8 mouse cellular contexts compared by ENCODE assay signal in the genomic region with DNA sequence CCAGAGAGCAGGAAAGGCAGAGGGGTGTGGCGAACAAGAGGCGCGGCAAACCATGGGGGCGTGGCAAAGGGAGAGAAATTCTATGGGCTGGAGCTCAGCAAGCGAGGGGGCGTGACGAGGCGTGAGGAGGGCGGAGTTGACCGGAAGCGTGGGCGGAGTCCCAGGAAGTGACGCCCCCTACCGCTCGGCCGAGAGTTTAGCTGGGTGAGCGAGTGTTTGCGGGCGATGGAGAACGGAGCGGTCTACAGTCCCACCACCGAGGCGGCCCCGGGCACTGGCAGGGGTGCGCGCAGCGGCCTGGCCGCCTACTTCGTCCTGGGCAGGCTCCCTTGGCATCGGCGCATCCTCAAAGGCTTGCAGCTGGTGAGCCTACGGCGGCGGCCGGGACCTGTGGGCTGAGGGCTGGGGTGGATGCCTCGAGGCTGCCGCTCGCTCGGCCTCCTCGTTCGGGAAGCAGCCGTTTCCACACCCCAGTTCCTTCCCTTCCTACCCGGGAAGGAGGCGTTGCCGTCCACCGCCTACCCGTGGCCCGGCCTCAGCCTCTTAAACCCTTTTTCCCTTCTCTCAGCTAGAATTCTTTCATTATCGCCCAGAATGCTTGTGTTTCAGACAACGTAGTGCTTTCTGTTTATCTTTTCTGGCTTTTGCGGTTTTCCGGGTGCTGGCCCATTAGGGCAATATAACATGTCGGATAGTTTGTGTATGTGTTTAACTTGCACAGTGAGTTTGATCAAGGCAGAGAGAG. TPM values are rescaled to one million over a fixed set of nuclear protein-coding genes. Genes with fewer than 3 reads are reported as not detected.
DNase-seq lines count a peak whose midpoint lies in the region; ATAC-seq and TF ChIP-seq lines count a peak whose summit lies in the region.

Gene Cmtm6, plus strand, starts transcription at position 106 of the 745 bp plus-strand sequence.

- H3K9ac ChIP-seq in CH12.LX (ENCODE audit: insufficient read depth, low read depth): peak within 1 kb of the TSS; percentile 87
- H3K9ac ChIP-seq in forebrain, embryonic 11.5 days (ENCODE audit: low read length): peak within 1 kb of the TSS; percentile 83
- peak within 1 kb of the TSS; percentile 98 for H3K9ac ChIP-seq in heart, embryonic 16.5 days (ENCODE audit: low read length)
- peak within 1 kb of the TSS; percentile 94 for H3K9ac ChIP-seq in liver, embryonic 15.5 days
- peak within 1 kb of the TSS; percentile 87 for H3K9ac ChIP-seq in neural tube, embryonic 12.5 days

- TF ChIP-seq RAD21 in CH12.LX (IDR thresholded peaks at IDR 0.05; ENCODE audit: low read depth, low read length): no peak

- no peaks in the 10 kb centered on the region for H3K27me3 ChIP-seq in CH12.LX (replicated peaks)
- H3K27me3 ChIP-seq in forebrain, embryonic 11.5 days (ENCODE audit: control insufficient read depth, insufficient read depth, low read length): no peaks in the 10 kb centered on the region
- no peaks in the 10 kb centered on the region for H3K27me3 ChIP-seq in heart, embryonic 16.5 days (ENCODE audit: control insufficient read depth, insufficient read depth, low read length)
- H3K27me3 ChIP-seq in liver, embryonic 15.5 days: no peaks in the 10 kb centered on the region
- no peaks in the 10 kb centered on the region for H3K27me3 ChIP-seq in neural tube, embryonic 12.5 days (replicated peaks)

- WGBS in forebrain, embryonic 11.5 days: under 1% methylated on average over 52 of the region's 53 CpGs
- under 1% methylated on average over 53 of the region's 53 CpGs for WGBS in heart, embryonic 16.5 days
- under 1% methylated on average over 53 of the region's 53 CpGs for WGBS in liver, embryonic 15.5 days (ENCODE audit: insufficient replicate concordance)
- WGBS in neural tube, embryonic 12.5 days: under 1% methylated on average over 53 of the region's 53 CpGs

- H3K4me1 ChIP-seq in CH12.LX (ENCODE audit: control insufficient read depth in 1 of 2, insufficient read depth in 2 of 2): peaks cover 4 to 34% of the 10 kb centered on the region in 2 experiments
- no peaks in the 10 kb centered on the region for H3K4me1 ChIP-seq in forebrain, embryonic 11.5 days (replicated peaks; ENCODE audit: control insufficient read depth, insufficient read depth, low read length)
- H3K4me1 ChIP-seq in heart, embryonic 16.5 days (ENCODE audit: control insufficient read depth, insufficient read depth, low read length): peaks cover 31% of the 10 kb centered on the region
- peaks cover 59% of the 10 kb centered on the region for H3K4me1 ChIP-seq in liver, embryonic 15.5 days (replicated peaks)
- peaks cover 15% of the 10 kb centered on the region for H3K4me1 ChIP-seq in neural tube, embryonic 12.5 days

- in situ Hi-C loops in CH12.LX (cut with MboI; ENCODE audit: low pct_ligation_motif_present, low pct_unique_long_range_greater_than_20kb, low sequenced_read_pairs): no loop called here

- H3K27ac ChIP-seq in CH12.LX (ENCODE audit: insufficient read depth, low read depth): peak within 1 kb of the TSS; percentile 52
- H3K27ac ChIP-seq in forebrain, embryonic 11.5 days (ENCODE audit: low read depth, low read length): peak within 1 kb of the TSS; percentile 79; the same call in 1 of the 2 replicates
- H3K27ac ChIP-seq in heart, embryonic 16.5 days (ENCODE audit: low read length): peak within 1 kb of the TSS; percentile 97
- H3K27ac ChIP-seq in liver, embryonic 15.5 days (replicated peaks): peak within 1 kb of the TSS; percentile 97
- H3K27ac ChIP-seq in neural tube, embryonic 12.5 days: 0 out of 2 replicates have a peak within 1 kb of the TSS, but pooled peaks have one; percentile 46

- dilution Hi-C loops in CH12.LX (cut with MboI; ENCODE audit: extremely low pct_ligation_motif_present, extremely low pct_unique_long_range_greater_than_20kb, low sequenced_read_pairs): no loop called here

- no peak for TF ChIP-seq EP300 in CH12.LX (IDR thresholded peaks at IDR 0.05; ENCODE audit: low read length)

- peak; percentile 93 for ATAC-seq in forebrain, embryonic 11.5 days (replicated peaks; ENCODE audit: low FRiP score)
- ATAC-seq in heart, embryonic 16.5 days (replicated peaks; ENCODE audit: extremely low read depth, insufficient read depth, low FRiP score): peak; percentile 87
- peak; percentile 89 for ATAC-seq in liver, embryonic 15.5 days (ENCODE audit: insufficient read depth)
- peak; percentile 93 for ATAC-seq in neural tube, embryonic 12.5 days (ENCODE audit: low FRiP score, low read depth)

- peak in 1 of 2 experiments; percentile 56; a peak in 2 of 4 replicates for TF ChIP-seq CTCF in CH12.LX (conservative IDR thresholded peaks at IDR 0.05 in 1 of 2, IDR thresholded peaks at IDR 0.05 in 1 of 2; ENCODE audit: low read depth in 2 of 2, low read length in 2 of 2)

- peak; percentile 95 for DNase-seq in CH12.LX (ENCODE audit: extremely low read depth)
- DNase-seq in c-Kit-positive CD71-positive TER-119-negative erythroid progenitor cells, embryonic 14.5 days (ENCODE audit: low read depth): peak; percentile 95
- DNase-seq in forebrain, embryonic 11.5 days (ENCODE audit: low spot score): peak; percentile 98
- peak; percentile 98 to 99 for DNase-seq in kidney, postnatal 36 days
- peak; percentile 90 for DNase-seq in telencephalon, adult 2 months (ENCODE audit: low read depth, low spot score)

- H3K9me3 ChIP-seq in CH12.LX (replicated peaks; ENCODE audit: low read length): no peaks in the 10 kb centered on the region
- H3K9me3 ChIP-seq in forebrain, embryonic 11.5 days (ENCODE audit: control insufficient read depth, low read length): no peaks in the 10 kb centered on the region
- no peaks in the 10 kb centered on the region for H3K9me3 ChIP-seq in heart, embryonic 16.5 days (replicated peaks; ENCODE audit: control insufficient read depth, low read length)
- no peaks in the 10 kb centered on the region for H3K9me3 ChIP-seq in liver, embryonic 15.5 days (replicated peaks)
- H3K9me3 ChIP-seq in neural tube, embryonic 12.5 days: no peaks in the 10 kb centered on the region

- H3K4me2 ChIP-seq in CH12.LX (ENCODE audit: insufficient read depth, low read depth, poor library complexity, severe bottlenecking): peak within 1 kb of the TSS; percentile 83
- peak within 1 kb of the TSS; percentile 58 for H3K4me2 ChIP-seq in forebrain, embryonic 11.5 days (ENCODE audit: low read depth, low read length, severe bottlenecking)
- H3K4me2 ChIP-seq in heart, embryonic 16.5 days (ENCODE audit: low read depth, low read length): peak within 1 kb of the TSS; percentile 88
- peak within 1 kb of the TSS; percentile 96 for H3K4me2 ChIP-seq in liver, embryonic 15.5 days
- peak within 1 kb of the TSS; percentile 75 for H3K4me2 ChIP-seq in neural tube, embryonic 12.5 days (replicated peaks)

- peak; percentile 88 for TF ChIP-seq POLR2A in CH12.LX (IDR thresholded peaks at IDR 0.05; ENCODE audit: low read depth, low read length)

- H3K4me3 ChIP-seq in CH12.LX (replicated peaks in 1 of 3; ENCODE audit: low read depth in 2 of 3, low read length in 2 of 3, poor library complexity in 1 of 3): peak within 1 kb of the TSS; percentile 87 to 94 (median 92)
- peak within 1 kb of the TSS; percentile 77 for H3K4me3 ChIP-seq in forebrain, embryonic 11.5 days (ENCODE audit: low read depth, low read length)
- peak within 1 kb of the TSS; percentile 97 for H3K4me3 ChIP-seq in heart, embryonic 16.5 days (ENCODE audit: low read length)
- peak within 1 kb of the TSS; percentile 95 for H3K4me3 ChIP-seq in liver, embryonic 15.5 days (replicated peaks)
- H3K4me3 ChIP-seq in neural tube, embryonic 12.5 days: peak within 1 kb of the TSS; percentile 82

- H3K36me3 ChIP-seq in CH12.LX (replicated peaks in 1 of 2; ENCODE audit: control insufficient read depth in 1 of 2, insufficient read depth in 1 of 2, low read length in 1 of 2): peaks cover 0 to 18% of the 10 kb centered on the region in 2 experiments
- H3K36me3 ChIP-seq in forebrain, embryonic 11.5 days (ENCODE audit: control insufficient read depth, insufficient read depth, low read length): no peaks in the 10 kb centered on the region
- no peaks in the 10 kb centered on the region for H3K36me3 ChIP-seq in heart, embryonic 16.5 days (ENCODE audit: control insufficient read depth, insufficient read depth)
- H3K36me3 ChIP-seq in liver, embryonic 15.5 days (replicated peaks): no peaks in the 10 kb centered on the region
- no peaks in the 10 kb centered on the region for H3K36me3 ChIP-seq in neural tube, embryonic 12.5 days

- peaks cover 32% of the 10 kb centered on the region for H3K79me2 ChIP-seq in CH12.LX (replicated peaks; ENCODE audit: control insufficient read depth, extremely low read depth, insufficient read depth, poor library complexity, severe bottlenecking)

TF ChIP-seq in CH12.LX, 34 proteins besides CTCF, POLR2A, EP300 and RAD21 (continues in another document):
- peak; percentile 78 for TF ChIP-seq MXI1 (IDR thresholded peaks at IDR 0.05; ENCODE audit: low read depth, low read length)
- TF ChIP-seq NELFE (IDR thresholded peaks at IDR 0.05; ENCODE audit: low read depth, low read length): peak; percentile 87
- peak; percentile 69 for TF ChIP-seq BHLHE40 (IDR thresholded peaks at IDR 0.05; ENCODE audit: low read depth, low read length)
- TF ChIP-seq ZNF384 (IDR thresholded peaks at IDR 0.05; ENCODE audit: low read depth, low read length): no peak
- TF ChIP-seq ZMIZ1 (IDR thresholded peaks at IDR 0.05; ENCODE audit: low read depth, low read length): peak; percentile 72; the same call in 1 of the 2 replicates
- TF ChIP-seq POLR2AphosphoS2 (IDR thresholded peaks at IDR 0.05; ENCODE audit: low read depth, low read length): peak; percentile 66; the same call in 1 of the 2 replicates
- TF ChIP-seq ELF1 (IDR thresholded peaks at IDR 0.05; ENCODE audit: low read depth, low read length): peak; percentile 89
- TF ChIP-seq MAZ (IDR thresholded peaks at IDR 0.05; ENCODE audit: low read depth, low read length): peak; percentile 57; the same call in 1 of the 2 replicates
- TF ChIP-seq KAT2A (IDR thresholded peaks at IDR 0.05; ENCODE audit: insufficient replicate concordance, low read length): peak; percentile 56; the same call in 1 of the 2 replicates
- peak; percentile 73 for TF ChIP-seq TCF12 (IDR thresholded peaks at IDR 0.05; ENCODE audit: low read depth, low read length)
- TF ChIP-seq TBP (conservative IDR thresholded peaks at IDR 0.05; ENCODE audit: low read depth, low read length): 0 out of 2 replicates have a peak, but pooled peaks have one; percentile 38
- TF ChIP-seq PAX5 (IDR thresholded peaks at IDR 0.05; ENCODE audit: low read length): no peak
- TF ChIP-seq MAX (IDR thresholded peaks at IDR 0.05; ENCODE audit: low read length): 0 out of 2 replicates have a peak, but pooled peaks have one; percentile 32

RNA-seq across cellular contexts. Expression of gene Cmtm6, which starts in this region (rescaled TPM):
- total RNA-seq in CH12.LX (2012; rRNA removed) (30.1 and 31.9 TPM in 2 replicates), CH12.LX (2014; rRNA removed) (39.2 and 39.5 TPM in 2 replicates)
- 38.0 and 38.5 TPM in 2 replicates for polyA plus RNA-seq in CH12.LX (2012; ENCODE audit: insufficient read length, low read depth)
- polyA plus RNA-seq in forebrain, embryonic 11.5 days (2014; fragmentation: Nextera tagmentation; extraction: Ambion mirVana): 26.9 and 27.2 TPM in 2 replicates
- 51.0 and 51.6 TPM in 2 replicates for polyA plus RNA-seq in heart, embryonic 16.5 days (2015; fragmentation: Nextera tagmentation; extraction: Ambion mirVana)
- 26.3 and 28.5 TPM in 2 replicates for polyA plus RNA-seq in liver, embryonic 15.5 days (2015; fragmentation: Nextera tagmentation; extraction: Ambion mirVana)
- polyA plus RNA-seq in neural tube, embryonic 12.5 days (2016; fragmentation: Nextera tagmentation; extraction: Ambion mirVana): 22.3 and 24.6 TPM in 2 replicates

Comparison
In these comparisons a context has a peak if more than half of its experiments do, and no peak if none do; other contexts are left out.
1. Peak in every context shown above with its lines: DNase-seq, ATAC-seq, H3K4me3 ChIP-seq and H3K27ac ChIP-seq.
2. H3K27ac ChIP-seq: peak in every context shown above with its lines; median percentile 97 in heart, embryonic 16.5 days; 97 in liver, embryonic 15.5 days; 79 in forebrain, embryonic 11.5 days; 52 in CH12.LX; 46 in neural tube, embryonic 12.5 days.